26 mouse cellular contexts compared by ENCODE assay signal in genomic region chr17:45417387-45417786, GRCm38 (mm10). TPM values are rescaled to one million over a fixed set of nuclear protein-coding genes. Genes with fewer than 3 reads are reported as not detected.
DNase-seq lines count a peak whose midpoint lies in the region; ATAC-seq lines count a peak whose summit lies in the region.
"Had no signal": no experiment of that assay in that cellular context is flagged by ENCODE, and none has a peak within 500 bp of the region (broad histone marks: within the 10 kb centered on the region; RNA-seq: fewer than 3 reads in every experiment).

No protein-coding gene starts in this region.

- H3K4me2 ChIP-seq in heart, embryonic 12.5 days: no peak overlapping the region
- 0 out of 2 replicates have a peak overlapping the region, but pooled peaks have one; percentile 20 for H3K4me2 ChIP-seq in liver, embryonic 12.5 days
- H3K4me2 ChIP-seq in liver, embryonic 16.5 days (ENCODE audit: low read depth, low read length): no peak overlapping the region
- H3K4me2 ChIP-seq: forebrain, embryonic 15.5 days; heart, embryonic 15.5 days; hindbrain, embryonic 13.5 days had no signal

- no peak overlapping the region for H3K4me3 ChIP-seq in heart, embryonic 12.5 days
- no peak overlapping the region for H3K4me3 ChIP-seq in liver, embryonic 12.5 days
- H3K4me3 ChIP-seq in liver, embryonic 16.5 days (ENCODE audit: low read depth, low read length): no peak overlapping the region
- H3K4me3 ChIP-seq: embryonic facial prominence, embryonic 10.5 days; erythroblast, embryonic 14.5 days; forebrain, embryonic 15.5 days; heart, embryonic 10.5 days; heart, embryonic 15.5 days; hindbrain, embryonic 13.5 days had no signal

- no peak for ATAC-seq in heart, embryonic 12.5 days (ENCODE audit: insufficient number of reproducible peaks, low FRiP score)
- ATAC-seq in liver, embryonic 12.5 days: peak; percentile 73; the same call in 1 of the 2 replicates
- ATAC-seq in liver, embryonic 16.5 days (ENCODE audit: low read depth): peak; percentile 58; the same call in 1 of the 2 replicates
- ATAC-seq: activated CD4-positive, CD25-positive, alpha-beta regulatory T cell, adult 4 months; forebrain, embryonic 15.5 days; hindbrain, postnatal 0 days; Patski had no signal

- no peaks in the 10 kb centered on the region for H3K27me3 ChIP-seq in heart, embryonic 12.5 days (replicated peaks)
- H3K27me3 ChIP-seq in liver, embryonic 12.5 days (replicated peaks): no peaks in the 10 kb centered on the region
- H3K27me3 ChIP-seq in liver, embryonic 16.5 days (ENCODE audit: control insufficient read depth, insufficient read depth, low read depth, low read length): no peaks in the 10 kb centered on the region
- H3K27me3 ChIP-seq: forebrain, embryonic 15.5 days; heart, embryonic 15.5 days; hindbrain, embryonic 13.5 days; Patski had no signal

- 78% methylated on average over 2 of the region's 2 CpGs for WGBS in heart, embryonic 12.5 days
- 36% methylated on average over 2 of the region's 2 CpGs for WGBS in liver, embryonic 12.5 days (ENCODE audit: insufficient replicate concordance)
- 27% methylated on average over 2 of the region's 2 CpGs for WGBS in liver, embryonic 16.5 days (ENCODE audit: insufficient replicate concordance)

- H3K4me1 ChIP-seq in heart, embryonic 12.5 days (replicated peaks): no peaks in the 10 kb centered on the region
- H3K4me1 ChIP-seq in liver, embryonic 12.5 days: peaks cover 11% of the 10 kb centered on the region
- H3K4me1 ChIP-seq in liver, embryonic 16.5 days (ENCODE audit: control insufficient read depth, low read depth, low read length): peaks cover 3% of the 10 kb centered on the region; the same call in 1 of the 2 replicates
- H3K4me1 ChIP-seq: embryonic facial prominence, embryonic 10.5 days; forebrain, embryonic 15.5 days; heart, embryonic 10.5 days; heart, embryonic 15.5 days; hindbrain, embryonic 13.5 days had no signal

- peaks cover 66% of the 10 kb centered on the region for H3K36me3 ChIP-seq in heart, embryonic 12.5 days
- H3K36me3 ChIP-seq in liver, embryonic 12.5 days: peaks cover 85% of the 10 kb centered on the region
- H3K36me3 ChIP-seq in liver, embryonic 16.5 days (ENCODE audit: control insufficient read depth, insufficient read depth): peaks cover 39% of the 10 kb centered on the region

- no peak overlapping the region for H3K9ac ChIP-seq in heart, embryonic 12.5 days
- H3K9ac ChIP-seq in liver, embryonic 12.5 days: no peak overlapping the region
- no peak overlapping the region for H3K9ac ChIP-seq in liver, embryonic 16.5 days (ENCODE audit: low read depth, low read length)
- H3K9ac ChIP-seq: forebrain, embryonic 15.5 days; heart, embryonic 15.5 days; hindbrain, embryonic 13.5 days had no signal

- peak; percentile 36 for DNase-seq in heart, adult 11 months
- DNase-seq in spleen, adult 18-20 months: no peak
- DNase-seq in adrenal gland, adult 2 months: no peak
- no peak for DNase-seq in thymus, postnatal 10 days (ENCODE audit: low spot score in 2 of 2)
- DNase-seq: adrenal gland, postnatal 25 days; B cell, adult 2 months; cerebellum, adult 18-20 months; cerebellum, postnatal 10 days; gastrocnemius, postnatal 36 days; heart, adult 18-20 months; heart, postnatal 14 days had no signal

- H3K9me3 ChIP-seq in heart, embryonic 12.5 days (replicated peaks): no peaks in the 10 kb centered on the region
- H3K9me3 ChIP-seq in liver, embryonic 12.5 days (replicated peaks): no peaks in the 10 kb centered on the region
- no peaks in the 10 kb centered on the region for H3K9me3 ChIP-seq in liver, embryonic 16.5 days (replicated peaks; ENCODE audit: control insufficient read depth, low read length)
- H3K9me3 ChIP-seq: embryonic facial prominence, embryonic 10.5 days; forebrain, embryonic 15.5 days; heart, embryonic 10.5 days; heart, embryonic 15.5 days; hindbrain, embryonic 13.5 days had no signal

- no peak overlapping the region for H3K27ac ChIP-seq in heart, embryonic 12.5 days (ENCODE audit: poor library complexity, severe bottlenecking)
- peak overlapping the region; percentile 27; the same call in 1 of the 2 replicates for H3K27ac ChIP-seq in liver, embryonic 12.5 days
- no peak overlapping the region for H3K27ac ChIP-seq in liver, embryonic 16.5 days (ENCODE audit: low read length)
- H3K27ac ChIP-seq: embryonic facial prominence, embryonic 10.5 days; forebrain, embryonic 15.5 days; heart, embryonic 10.5 days; heart, embryonic 15.5 days; hindbrain, embryonic 13.5 days; hindbrain, postnatal 0 days had no signal

RNA-seq across cellular contexts. Expression of gene Cdc5l, which starts 16.1 kb away (rescaled TPM):
- 49.9 and 53.0 TPM in 2 replicates for polyA plus RNA-seq in heart, embryonic 12.5 days (2016; fragmentation: Nextera tagmentation; extraction: Ambion mirVana)
- polyA plus RNA-seq in liver, embryonic 12.5 days (2016; fragmentation: Nextera tagmentation; extraction: Ambion mirVana): 39.3 and 40.2 TPM in 2 replicates
- 24.7 and 25.6 TPM in 2 replicates for polyA plus RNA-seq in liver, embryonic 16.5 days (2015; fragmentation: Nextera tagmentation; extraction: Ambion mirVana)
- 10 to 100 TPM; 40.8 to 49.8 TPM for total RNA-seq in adrenal gland, adult 2 months (2021)
- polyA plus RNA-seq in adrenal gland, adult 2 months (2012; rRNA removed): 3.0 and 3.9 TPM in 2 replicates

RNA-seq across cellular contexts. Expression of gene Spats1, which starts 57.8 kb away (rescaled TPM):
- polyA plus RNA-seq in heart, embryonic 12.5 days (2016; fragmentation: Nextera tagmentation; extraction: Ambion mirVana): 0.66 and 1.1 TPM in 2 replicates
- 0.24 and 0.26 TPM in 2 replicates for polyA plus RNA-seq in liver, embryonic 12.5 days (2016; fragmentation: Nextera tagmentation; extraction: Ambion mirVana)
- 0.15 and 0.21 TPM in 2 replicates for polyA plus RNA-seq in liver, embryonic 16.5 days (2015; fragmentation: Nextera tagmentation; extraction: Ambion mirVana)
- total RNA-seq in adrenal gland, adult 2 months (2021): not detected
- polyA plus RNA-seq in adrenal gland, adult 2 months (2012; rRNA removed): 0.08 TPM in 1 of 2 replicates, not detected in the other
- total RNA-seq: adrenal gland, adult 18-20 months; gastrocnemius, adult 8-10 months; gastrocnemius, postnatal 36 days; hematopoietic stem cell, adult 5-6 weeks had no signal
- polyA plus RNA-seq: erythroblast, embryonic 14.5 days had no signal
